Mouse (Mus musculus) bone marrow macrophage, adult 2 months (primary cell): ENCODE measurements around the gene Cubn.

Source experiments
- CTCF ChIP-seq: IDR thresholded peaks from 2 replicates; pipeline ENCODE4 v1.5.1; 2012; ENCODE audit warnings: low read depth, mild to moderate bottlenecking, low read length, moderate library complexity
- POLR2A ChIP-seq: IDR thresholded peaks from 2 replicates; pipeline ENCODE4 v1.6.1; 2012; ENCODE audit warnings: mild to moderate bottlenecking, low read depth, low read length, borderline replicate concordance

- TF ChIP-seq CTCF (no peak), POLR2A (no peak)
Measured at GRCm38 (mm10) chr2:13409767-13410519, 81.7 kb downstream of the Cubn start.
